Mouse (Mus musculus): ENCODE data around the gene H2al2a. TPM values are rescaled to one million over a fixed set of nuclear protein-coding genes. Genes with fewer than 3 reads are reported as not detected.
"Not testable (repeated sequence)": the region's sequence is repeated elsewhere in the genome, so short reads cannot be mapped to it uniquely, and the experiment has no call there.

H2al2a gene
- polyA plus RNA-seq, 1 experiment from 2014 or later, result not detected

- Histone ChIP-seq H3K27me3 (replicated peaks) (no peaks in the 10 kb centered on the region), H3K4me2 (no peak overlapping the region), H3K9me3 (no peaks in the 10 kb centered on the region), H3K9ac (no peak overlapping the region), H3K4me3 (no peak overlapping the region), H3K36me3 (no peaks in the 10 kb centered on the region), H3K4me1 (0 out of 2 replicates have a peak, but pooled peaks cover 4% of the 10 kb centered on the region), H3K27ac (replicated peaks) (no peak overlapping the region)
- no peak for ATAC-seq (ENCODE audit: extremely low read depth, insufficient number of reproducible peaks, low FRiP score, low TSS enrichment)
- WGBS, result 90% methylated on average over 3 of the region's 3 CpGs
These were observed 5.5 kb upstream of the H2al2a start for GRCm38 (mm10) chr2:18002306-18002705.

DNA sequence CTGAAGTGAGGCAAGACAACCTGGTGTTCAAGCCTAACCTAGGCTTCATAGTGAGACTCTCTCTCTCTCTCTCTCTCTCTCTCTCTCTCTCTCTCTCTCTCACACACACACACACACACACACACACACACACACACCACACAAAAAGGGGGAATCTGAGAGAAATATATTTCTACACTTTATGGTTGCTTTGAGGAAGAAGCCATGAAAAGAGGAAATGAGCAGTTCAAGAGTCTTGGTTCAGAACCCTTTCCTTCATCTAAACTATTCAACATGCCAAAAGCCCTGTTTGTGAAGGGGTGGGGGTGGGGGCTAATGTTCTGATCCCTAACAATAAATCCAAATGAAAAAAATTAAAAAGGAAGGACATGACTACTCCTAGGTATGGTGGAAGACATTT lies 7.2 kb downstream of the H2al2a start:
- no peaks in the 10 kb centered on the region for H3K4me1 ChIP-seq
- ATAC-seq (ENCODE audit: extremely low read depth, insufficient number of reproducible peaks, low FRiP score, low TSS enrichment), result no peak
- H3K9me3 ChIP-seq, result 0 out of 2 replicates have a peak, but pooled peaks cover 3% of the 10 kb centered on the region

DNA sequence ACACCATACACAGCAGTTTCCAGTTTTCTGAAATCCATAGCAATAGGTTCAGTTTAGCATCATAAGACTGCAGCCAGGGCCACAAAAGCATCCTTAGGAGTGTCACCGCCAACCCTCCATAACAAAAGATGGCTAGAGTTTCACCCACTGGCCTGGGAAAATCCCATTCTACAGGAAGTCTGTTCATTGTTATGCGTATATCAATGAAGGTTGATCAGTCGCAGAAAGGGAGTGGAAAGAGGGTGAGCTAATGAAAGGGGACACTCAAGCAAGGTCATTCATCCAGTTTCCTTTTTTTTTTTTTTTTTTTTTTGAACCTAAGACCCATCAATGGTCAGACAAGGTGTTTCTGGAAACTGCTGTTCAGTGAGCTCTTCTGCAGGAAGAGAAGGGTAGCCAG lies 7.6 kb downstream of the H2al2a start:
- H3K4me1 ChIP-seq, result no peaks in the 10 kb centered on the region
- H3K36me3 ChIP-seq, result no peaks in the 10 kb centered on the region
- no peak for ATAC-seq (ENCODE audit: extremely low read depth, insufficient number of reproducible peaks, low FRiP score, low TSS enrichment)
- H3K27me3 ChIP-seq (replicated peaks), result no peaks in the 10 kb centered on the region
- H3K9me3 ChIP-seq, result 0 out of 2 replicates have a peak, but pooled peaks cover 3% of the 10 kb centered on the region
- H3K27ac ChIP-seq (replicated peaks), result no peak overlapping the region
- no peak overlapping the region for H3K9ac ChIP-seq
- WGBS, result 67% methylated on average over 3 of the region's 3 CpGs
- H3K4me2 ChIP-seq, result no peak overlapping the region
- no peak overlapping the region for H3K4me3 ChIP-seq

More for the DNA sequence above, 7.2 kb downstream of the H2al2a start:
- no peak overlapping the region for H3K9ac ChIP-seq
- H3K4me2 ChIP-seq, result no peak overlapping the region
- no peaks in the 10 kb centered on the region for H3K36me3 ChIP-seq
- no peak overlapping the region for H3K4me3 ChIP-seq
- no peak overlapping the region for H3K27ac ChIP-seq (replicated peaks)
- H3K27me3 ChIP-seq (replicated peaks), result no peaks in the 10 kb centered on the region

GRCm38 (mm10) chr2:17986694-17987093 lies 10.1 kb downstream of the H2al2a start:
- no peaks in the 10 kb centered on the region for H3K4me1 ChIP-seq
- H3K4me2 ChIP-seq, result no peak overlapping the region
- 75% methylated on average over 3 of the region's 3 CpGs for WGBS
- no peaks in the 10 kb centered on the region for H3K27me3 ChIP-seq (replicated peaks)
- H3K36me3 ChIP-seq, result no peaks in the 10 kb centered on the region
- H3K9ac ChIP-seq, result no peak overlapping the region
- ATAC-seq (ENCODE audit: extremely low read depth, insufficient number of reproducible peaks, low FRiP score, low TSS enrichment), result no peak
- no peak overlapping the region for H3K27ac ChIP-seq (replicated peaks)
- H3K4me3 ChIP-seq, result no peak overlapping the region
- 0 out of 2 replicates have a peak, but pooled peaks cover 3% of the 10 kb centered on the region for H3K9me3 ChIP-seq

- 91% methylated on average over 3 of the region's 3 CpGs for WGBS
- ATAC-seq (ENCODE audit: extremely low read depth, insufficient number of reproducible peaks, low FRiP score, low TSS enrichment), result no peak
- no peak overlapping the region for H3K4me3 ChIP-seq
These were observed 12.0 kb downstream of the H2al2a start for GRCm38 (mm10) chr2:17984774-17985173.

DNA sequence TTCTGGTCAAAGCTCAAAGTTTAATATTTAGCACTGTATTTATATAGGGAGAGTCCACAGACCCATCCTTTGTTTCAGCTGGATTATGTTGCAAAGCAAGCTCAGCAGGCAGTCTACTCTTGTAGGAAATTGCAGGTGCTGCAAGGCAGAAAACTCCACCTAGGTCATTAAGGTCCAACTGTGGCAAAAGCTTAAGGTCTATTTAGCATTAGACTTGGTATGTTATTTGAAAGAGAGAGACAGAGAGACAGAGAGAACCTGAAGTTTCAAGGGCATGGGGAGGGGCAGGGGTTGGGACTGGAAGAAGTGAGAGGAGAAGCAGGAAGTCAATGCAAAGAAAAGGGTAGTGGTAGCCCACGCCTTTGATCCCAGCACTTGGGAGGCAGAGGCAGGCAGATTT lies 14.0 kb downstream of the H2al2a start:
- H3K9me3 ChIP-seq, result 0 out of 2 replicates have a peak, but pooled peaks cover 3% of the 10 kb centered on the region
- no peak for ATAC-seq (ENCODE audit: extremely low read depth, insufficient number of reproducible peaks, low FRiP score, low TSS enrichment)

More at GRCm38 (mm10) chr2:17984774-17985173, 12.0 kb downstream of the H2al2a start:
- no peaks in the 10 kb centered on the region for H3K27me3 ChIP-seq (replicated peaks)
- H3K9ac ChIP-seq, result no peak overlapping the region
- H3K4me2 ChIP-seq, result no peak overlapping the region
- no peak overlapping the region for H3K27ac ChIP-seq (replicated peaks)
- H3K4me1 ChIP-seq, result no peaks in the 10 kb centered on the region
- H3K9me3 ChIP-seq, result 0 out of 2 replicates have a peak, but pooled peaks cover 3% of the 10 kb centered on the region
- no peaks in the 10 kb centered on the region for H3K36me3 ChIP-seq

GRCm38 (mm10) chr2:17978706-17979105 lies 18.1 kb downstream of the H2al2a start:
- Histone ChIP-seq H3K9me3 (no peaks in the 10 kb centered on the region), H3K27me3 (replicated peaks) (no peaks in the 10 kb centered on the region), H3K36me3 (no peaks in the 10 kb centered on the region), H3K9ac (no peak overlapping the region), H3K4me2 (no peak overlapping the region), H3K4me1 (peaks cover 14% of the 10 kb centered on the region; the same call in 1 of the 2 replicates), H3K4me3 (no peak overlapping the region), H3K27ac (replicated peaks) (no peak overlapping the region)
- 80% methylated on average over 6 of the region's 6 CpGs for WGBS
- no peak for ATAC-seq (ENCODE audit: extremely low read depth, insufficient number of reproducible peaks, low FRiP score, low TSS enrichment)

More for the DNA sequence above, 14.0 kb downstream of the H2al2a start:
- no peaks in the 10 kb centered on the region for H3K4me1 ChIP-seq
- no peak overlapping the region for H3K9ac ChIP-seq
- no peak overlapping the region for H3K4me3 ChIP-seq
- 85% methylated on average over 1 of the region's 1 CpGs for WGBS
- no peak overlapping the region for H3K27ac ChIP-seq (replicated peaks)
- no peaks in the 10 kb centered on the region for H3K36me3 ChIP-seq
- H3K4me2 ChIP-seq, result no peak overlapping the region
- no peaks in the 10 kb centered on the region for H3K27me3 ChIP-seq (replicated peaks)

- H3K4me1 ChIP-seq, result peaks cover 14% of the 10 kb centered on the region; the same call in 1 of the 2 replicates
- ATAC-seq (ENCODE audit: extremely low read depth, insufficient number of reproducible peaks, low FRiP score, low TSS enrichment); H3K27ac ChIP-seq (replicated peaks); H3K4me3 ChIP-seq; H3K27me3 ChIP-seq (replicated peaks); H3K9me3 ChIP-seq; H3K36me3 ChIP-seq; H3K4me2 ChIP-seq; H3K9ac ChIP-seq: not testable (repeated sequence)
- 84% methylated on average over 7 of the region's 7 CpGs for WGBS
These were observed 18.5 kb downstream of the H2al2a start for GRCm38 (mm10) chr2:17978251-17978650.

GRCm38 (mm10) chr2:17977645-17978044 lies 19.1 kb downstream of the H2al2a start:
- not testable (repeated sequence) for H3K36me3 ChIP-seq; H3K4me3 ChIP-seq; H3K9me3 ChIP-seq; H3K9ac ChIP-seq; ATAC-seq (ENCODE audit: extremely low read depth, insufficient number of reproducible peaks, low FRiP score, low TSS enrichment); H3K27ac ChIP-seq (replicated peaks); H3K4me2 ChIP-seq; H3K27me3 ChIP-seq (replicated peaks)
- H3K4me1 ChIP-seq, result peaks cover 14% of the 10 kb centered on the region; the same call in 1 of the 2 replicates

DNA sequence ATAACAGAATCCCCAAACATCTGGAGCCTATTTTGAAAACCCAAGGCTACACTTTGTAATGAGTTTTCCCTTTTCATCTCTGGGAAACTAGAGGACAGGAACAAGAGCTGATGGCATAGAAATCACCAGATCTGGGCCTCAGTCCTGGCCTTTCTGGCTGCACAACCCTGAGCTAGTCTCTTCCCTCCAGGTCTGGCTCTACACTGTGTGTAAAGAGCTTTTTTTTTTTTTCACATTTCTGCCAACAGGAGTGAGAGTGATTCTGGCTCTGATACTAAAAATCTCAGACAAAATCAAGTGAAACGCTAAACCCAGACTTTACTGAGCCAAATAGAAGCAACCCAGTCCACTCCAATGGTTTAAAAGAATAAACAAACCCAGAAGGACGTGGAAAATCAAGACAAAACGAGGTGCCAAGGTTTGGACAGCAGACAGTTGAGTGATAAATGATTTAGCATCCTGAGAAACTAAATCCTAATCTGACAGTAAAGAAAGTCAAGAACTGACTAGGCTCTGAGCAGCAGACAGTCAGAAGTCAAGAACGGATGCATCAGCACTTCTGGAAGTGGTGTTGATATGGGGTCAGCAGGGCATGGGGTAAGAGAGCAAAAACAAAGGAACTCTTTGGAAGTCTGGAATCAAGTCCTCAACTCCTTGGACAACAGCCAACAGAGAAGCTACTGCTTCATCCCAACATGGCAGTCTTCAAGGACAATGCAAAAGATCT lies 21.0 kb downstream of the H2al2a start:
- ATAC-seq (ENCODE audit: extremely low read depth, insufficient number of reproducible peaks, low FRiP score, low TSS enrichment), result no peak
- no peak overlapping the region for H3K4me3 ChIP-seq
- no peaks in the 10 kb centered on the region for H3K9me3 ChIP-seq
- no peak overlapping the region for H3K4me2 ChIP-seq
- no peak overlapping the region for H3K27ac ChIP-seq (replicated peaks)
- no peaks in the 10 kb centered on the region for H3K36me3 ChIP-seq
- H3K4me1 ChIP-seq, result peaks cover 14% of the 10 kb centered on the region; the same call in 1 of the 2 replicates
- no peaks in the 10 kb centered on the region for H3K27me3 ChIP-seq (replicated peaks)
- WGBS, result 33% methylated on average over 4 of the region's 4 CpGs
- H3K9ac ChIP-seq, result no peak overlapping the region

GRCm38 (mm10) chr2:17973868-17974440 lies 22.8 kb downstream of the H2al2a start:
- H3K27ac ChIP-seq (replicated peaks), result no peak overlapping the region

More at GRCm38 (mm10) chr2:17973868-17974440, 22.8 kb downstream of the H2al2a start:
- 33% methylated on average over 2 of the region's 2 CpGs for WGBS
- Histone ChIP-seq H3K4me3 (no peak overlapping the region), H3K9ac (no peak overlapping the region), H3K36me3 (no peaks in the 10 kb centered on the region), H3K27me3 (replicated peaks) (no peaks in the 10 kb centered on the region), H3K4me1 (peaks cover 23% of the 10 kb centered on the region; the same call in 1 of the 2 replicates), H3K9me3 (no peaks in the 10 kb centered on the region), H3K4me2 (no peak overlapping the region)
- no peak for ATAC-seq (ENCODE audit: extremely low read depth, insufficient number of reproducible peaks, low FRiP score, low TSS enrichment)

All from heart, embryonic 13.5 days (tissue).